Mouse (Mus musculus) Patski (cell line): ENCODE results near the gene Slc5a10. TPM values are rescaled to one million over a fixed set of nuclear protein-coding genes. Genes with fewer than 3 reads are reported as not detected.

Experiments used
- ATAC-seq: fragments of 100-300 bp; one replicate; pipeline ENCODE4 v1.8.0; 2021
- CTCF ChIA-PET: fragments of 350-600 bp; sonication (Branson Sonifier 250); formaldehyde crosslinking; loops from one replicate; lab custom pipeline; 2022; ENCODE audit warnings: inconsistent platforms; lab: Charles Lee
- POLR2A ChIA-PET: fragments of 350-600 bp; sonication (Branson Sonifier 250); formaldehyde crosslinking; loops from one replicate; lab custom pipeline; 2022; ENCODE audit warnings: antibody characterized with exemption, inconsistent platforms; lab: Charles Lee
- DNase-seq: peaks from one replicate; pipeline ENCODE4 v3.0.0-alpha.2; 2011; ENCODE audit warnings: low read depth, low spot score
- H3K27me3 ChIP-seq: fragments of 371-371 bp; one replicate; pipeline ENCODE4 v1.5.1; 2021
- CTCF ChIP-seq: fragments of 100-300 bp; IDR thresholded peaks from one replicate; pipeline ENCODE4 v1.5.1; 2021
- in situ Hi-C: fragments of 300-500 bp; cut with MboI; formaldehyde crosslinking; loops from 3 replicates; pipeline ENCODE4 v1.11.1; 2018; ENCODE audit warnings: low pct_unique_long_range_greater_than_20kb, mixed read lengths
- polyA plus RNA-seq: library from polyadenylated mRNA; unstranded; gene quantifications from one replicate; pipeline ENCODE4 v1.2.3, GENCODE M21; 2021

Slc5a10 gene
- polyA plus RNA-seq, 1 experiment from 2014 or later, result not detected

GRCm38 (mm10) chr11:61737290-61737689, 16.7 kb upstream of the Slc5a10 start:
- CTCF ChIA-PET, result no interaction called here
- in situ Hi-C loops, result no loop called here
- POLR2A ChIA-PET, result no interaction called here
- H3K27me3 ChIP-seq, result no peaks in the 10 kb centered on the region
- TF ChIP-seq CTCF, result no peak
- ATAC-seq, result no peak
- no peak for DNase-seq

GRCm38 (mm10) chr11:61732672-61733071, 12.0 kb upstream of the Slc5a10 start:
- POLR2A ChIA-PET, result no interaction called here
- no peak for TF ChIP-seq CTCF
- no peak for ATAC-seq

GRCm38 (mm10) chr11:61728037-61728436, 7.4 kb upstream of the Slc5a10 start:
- in situ Hi-C loops, result no loop called here
- no peak for TF ChIP-seq CTCF
- DNase-seq (no peak), ATAC-seq (no peak)
- ChIA-PET POLR2A (interaction anchor here (0.6 kb wide), 1 partner anchor 126 kb away, joined by 3 read pairs; no protein-coding TSS in a partner anchor), CTCF (no interaction called here)
- H3K27me3 ChIP-seq, result no peaks in the 10 kb centered on the region

More at GRCm38 (mm10) chr11:61732672-61733071, 12.0 kb upstream of the Slc5a10 start:
- no peak for DNase-seq
- no peaks in the 10 kb centered on the region for H3K27me3 ChIP-seq
- in situ Hi-C loops, result no loop called here
- CTCF ChIA-PET, result interaction anchor here (1.1 to 1.6 kb wide), 3 partner anchors 10 to 228 kb away, joined by 3 to 4 read pairs (median 3); partner anchors contain the start of gene B9d1

- no peak for DNase-seq
- CTCF ChIA-PET, result interaction anchor here (1.1 to 1.6 kb wide), 2 partner anchors 11 to 93 kb away, joined by 3 to 6 read pairs; no protein-coding TSS in a partner anchor
- no peak for ATAC-seq
- H3K27me3 ChIP-seq, result no peaks in the 10 kb centered on the region
- no peak for TF ChIP-seq CTCF
- POLR2A ChIA-PET, result no interaction called here
- in situ Hi-C loops, result no loop called here
Observed at GRCm38 (mm10) chr11:61722077-61722476, 1.5 kb upstream of the Slc5a10 start.

GRCm38 (mm10) chr11:61719826-61720225, 800 bp downstream of the Slc5a10 start:
- CTCF ChIA-PET, result interaction anchor here (1.6 kb wide), 1 partner anchor 54 kb away, joined by 5 read pairs; no protein-coding TSS in a partner anchor
- DNase-seq (no peak), ATAC-seq (no peak)
- in situ Hi-C loops, result loop anchor here (5.0 kb wide), 3 partner anchors 53 to 213 kb away; partner anchors contain the start of gene B9d1
- TF ChIP-seq CTCF, result no peak
- POLR2A ChIA-PET, result no interaction called here
- no peaks in the 10 kb centered on the region for H3K27me3 ChIP-seq

- no peak for ATAC-seq
- no peak for TF ChIP-seq CTCF
- ChIA-PET CTCF (interaction anchor here (1.6 kb wide), 1 partner anchor 54 kb away, joined by 5 read pairs; no protein-coding TSS in a partner anchor), POLR2A (no interaction called here)
- no peaks in the 10 kb centered on the region for H3K27me3 ChIP-seq
- DNase-seq, result no peak
- in situ Hi-C loops, result loop anchor here (5.0 kb wide), 3 partner anchors 52 to 212 kb away; partner anchors contain the start of gene B9d1
Observed at GRCm38 (mm10) chr11:61719387-61719786, 1.2 kb downstream of the Slc5a10 start.

GRCm38 (mm10) chr11:61717990-61718389, 2.6 kb downstream of the Slc5a10 start:
- POLR2A ChIA-PET, result interaction anchor here (0.7 kb wide), 1 partner anchor 88 kb away, joined by 3 read pairs; no protein-coding TSS in a partner anchor

GRCm38 (mm10) chr11:61715130-61715529, 5.5 kb downstream of the Slc5a10 start:
- POLR2A ChIA-PET, result interaction anchor here (0.6 to 1.6 kb wide), 3 partner anchors 14 to 84 kb away, joined by 3 to 4 read pairs (median 4); no protein-coding TSS in a partner anchor
- DNase-seq (no peak), ATAC-seq (no peak)
- in situ Hi-C loops, result loop anchor here (5.0 kb wide), 3 partner anchors 48 to 208 kb away; partner anchors contain the start of gene B9d1
- TF ChIP-seq CTCF, result no peak
- CTCF ChIA-PET, result interaction anchor here (0.6 to 3.3 kb wide), 22 partner anchors 11 to 303 kb away, joined by 3 to 39 read pairs (median 5); partner anchors contain the start of gene Grap
- no peaks in the 10 kb centered on the region for H3K27me3 ChIP-seq

More at GRCm38 (mm10) chr11:61717990-61718389, 2.6 kb downstream of the Slc5a10 start:
- DNase-seq, result no peak
- in situ Hi-C loops, result loop anchor here (5.0 kb wide), 3 partner anchors 51 to 211 kb away; partner anchors contain the start of gene B9d1
- H3K27me3 ChIP-seq, result no peaks in the 10 kb centered on the region
- CTCF ChIA-PET, result interaction anchor here (1.1 to 1.4 kb wide), 2 partner anchors 11 to 89 kb away, joined by 3 to 4 read pairs; no protein-coding TSS in a partner anchor
- ATAC-seq, result no peak
- no peak for TF ChIP-seq CTCF

- ATAC-seq (peak; percentile 70), DNase-seq (peak; percentile 27)
- in situ Hi-C loops, result loop anchor here (5.0 kb wide), 3 partner anchors 47 to 207 kb away; partner anchors contain the start of gene B9d1
- no peak for TF ChIP-seq CTCF
- no peaks in the 10 kb centered on the region for H3K27me3 ChIP-seq
- ChIA-PET CTCF (interaction anchor here (0.6 to 3.3 kb wide), 24 partner anchors 12 to 302 kb away, joined by 3 to 39 read pairs (median 5); partner anchors contain the start of gene Grap), POLR2A (interaction anchor here (1.0 to 1.6 kb wide), 2 partner anchors 49 to 84 kb away, joined by 3 to 4 read pairs; no protein-coding TSS in a partner anchor)
Observed at GRCm38 (mm10) chr11:61714346-61715117, 6.1 kb downstream of the Slc5a10 start.
